Mouse (Mus musculus) erythroblast, embryonic 14.5 days (primary cell): ENCODE results near the gene Pla2g6.

Source experiments
- GATA1 ChIP-seq: IDR thresholded peaks from 2 replicates; pipeline ENCODE4 v1.6.1; 2012; ENCODE audit warnings: low read length, inconsistent platforms, mixed read lengths
- TAL1 ChIP-seq: IDR thresholded peaks from 3 replicates; pipeline ENCODE4 v1.6.1; 2012; ENCODE audit warnings: low read length, inconsistent platforms, mixed read lengths

GRCm38 (mm10) chr15:79353690-79354305 is 25.6 kb upstream of the Pla2g6 start:
- TF ChIP-seq GATA1 (no peak), TAL1 (no peak)
